Mouse (Mus musculus) thymus, adult 2 months (tissue): ENCODE data around the gene Vapb.

Experiments used
- CTCF ChIP-seq: fragments of 200-500 bp; IDR thresholded peaks from 2 replicates; pipeline ENCODE4 v1.5.1; 2012; ENCODE audit warnings: mild to moderate bottlenecking, control low read depth, low read length, moderate library complexity, borderline replicate concordance; ENCODE audit not compliant: control insufficient read depth, poor library complexity, insufficient read depth; ENCODE audit errors: extremely low read depth
- POLR2A ChIP-seq: fragments of 200-500 bp; IDR thresholded peaks from 2 replicates; pipeline ENCODE4 v1.6.1; 2012; ENCODE audit warnings: mild to moderate bottlenecking, low read length, control low read depth, moderate library complexity; ENCODE audit not compliant: control insufficient read depth, poor library complexity, insufficient read depth; ENCODE audit errors: extremely low read depth

DNA sequence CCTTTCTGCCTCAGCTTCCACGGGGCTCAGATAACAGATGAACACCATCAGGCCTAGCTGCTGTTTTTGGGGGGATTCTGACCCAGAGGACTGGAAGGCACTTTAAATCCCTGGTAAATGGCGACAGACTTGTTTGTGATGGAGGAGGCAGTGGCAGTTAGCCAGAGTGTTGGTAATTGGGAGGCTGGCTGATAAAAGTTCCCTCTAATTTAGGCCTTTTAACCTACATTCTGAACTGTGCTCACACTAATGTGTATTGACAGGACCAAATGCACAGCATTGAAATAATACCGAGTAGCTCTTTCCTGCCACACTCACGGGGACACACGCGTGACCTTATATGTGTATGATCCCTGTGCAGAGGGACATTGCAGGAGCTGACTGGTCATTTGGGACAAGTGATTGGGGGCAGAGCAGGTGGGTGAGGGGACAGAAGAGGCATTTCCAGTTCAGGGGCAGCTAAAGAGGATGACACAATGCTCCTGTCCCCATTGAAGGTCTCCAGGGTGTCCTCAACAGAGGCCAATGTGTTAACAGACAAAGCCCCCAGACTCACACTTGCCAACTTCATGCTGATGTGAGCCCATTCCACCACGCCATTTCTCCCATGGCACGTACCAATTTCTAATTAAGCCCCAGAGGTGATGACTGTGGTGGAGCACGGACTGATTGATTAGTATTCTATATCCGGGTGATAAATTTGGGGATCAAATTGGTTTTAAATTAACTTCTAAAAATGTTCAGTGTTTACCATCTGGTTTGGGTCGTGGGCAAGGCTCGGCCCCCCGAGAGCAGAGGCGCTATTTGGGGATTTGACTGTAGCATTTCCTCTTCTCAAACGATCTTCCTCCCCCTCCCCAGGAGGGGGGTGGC lies 58.7 kb downstream of the Vapb start:
- no peak for TF ChIP-seq POLR2A
- no peak for TF ChIP-seq CTCF
